Mouse (Mus musculus) forebrain, embryonic 14.5 days (tissue): ENCODE data around the gene Pik3cb. TPM values are rescaled to one million over a fixed set of nuclear protein-coding genes. Genes with fewer than 3 reads are reported as not detected.

Experiments
- ATAC-seq: fragments of 200-750 bp; cut with Nextera tagmentation; 2 replicates; pipeline ENCODE4 v1.8.0; 2017; ENCODE audit warnings: mild to moderate bottlenecking, moderate library complexity
- DNase-seq: peaks from one replicate; pipeline ENCODE4 v3.0.0-alpha.2; 2015; ENCODE audit warnings: low spot score
- H3K27ac ChIP-seq: fragments of 300-500 bp; sonication (generic); 2 replicates; pipeline ENCODE4 v1.5.1; 2014; ENCODE audit warnings: low read depth, mild to moderate bottlenecking, control low read depth, low read length, moderate library complexity
- H3K27me3 ChIP-seq: fragments of 300-500 bp; sonication (generic); replicated peaks from 2 replicates; pipeline ENCODE4 v1.6.1; 2014; ENCODE audit warnings: low read length, control low read depth, mixed read lengths; ENCODE audit not compliant: control insufficient read depth, insufficient read depth
- H3K36me3 ChIP-seq: fragments of 300-500 bp; sonication (generic); 2 replicates; pipeline ENCODE4 v1.6.1; 2014; ENCODE audit warnings: low read length, control low read depth; ENCODE audit not compliant: control insufficient read depth, insufficient read depth
- H3K4me1 ChIP-seq: fragments of 300-500 bp; sonication (generic); 2 replicates; pipeline ENCODE4 v1.6.1; 2014; ENCODE audit warnings: antibody characterized with exemption, low read length, control low read depth; ENCODE audit not compliant: control insufficient read depth, insufficient read depth
- H3K4me2 ChIP-seq: fragments of 300-500 bp; sonication (generic); 2 replicates; pipeline ENCODE4 v1.6.1; 2014; ENCODE audit warnings: mild to moderate bottlenecking, control low read depth, low read length
- H3K4me3 ChIP-seq: fragments of 300-500 bp; sonication (generic); 2 replicates; pipeline ENCODE4 v1.5.1; 2014; ENCODE audit warnings: low read depth, low read length, control low read depth
- H3K9ac ChIP-seq: fragments of 300-500 bp; sonication (generic); 2 replicates; pipeline ENCODE4 v1.6.1; 2014; ENCODE audit warnings: mild to moderate bottlenecking, low read length, control low read depth, moderate library complexity
- H3K9me3 ChIP-seq: fragments of 300-500 bp; sonication (generic); replicated peaks from 2 replicates; pipeline ENCODE4 v1.6.1; 2016; ENCODE audit warnings: low read length, control low read depth, mixed read lengths; ENCODE audit not compliant: control insufficient read depth
- WGBS: fragments of 180-500 bp; shearing (Covaris S2); extraction: QIAGEN DNeasy Blood & Tissue Kit; methylation state at CpG from one replicate; pipeline ENCODE4 v1.1.7; 2014; 5-methylcytosine and 5-hydroxymethylcytosine counted together
- polyA plus RNA-seq: library from polyadenylated mRNA; unstranded; fragments of >200 nt; fragmentation: Nextera tagmentation; extraction: Ambion mirVana; gene quantifications from 2 replicates; pipeline ENCODE4 v1.2.1, GENCODE M21; 2014

Gene Pik3cb
- polyA plus RNA-seq, 1 experiment from 2014 or later, result 5.2 TPM

GRCm38 (mm10) chr9:99166946-99167345 lies 26.5 kb upstream of the Pik3cb start:
- no peaks in the 10 kb centered on the region for H3K9me3 ChIP-seq
- no peaks in the 10 kb centered on the region for H3K36me3 ChIP-seq
- no peak for ATAC-seq
- no peaks in the 10 kb centered on the region for H3K27me3 ChIP-seq
- peaks cover 11% of the 10 kb centered on the region for H3K4me1 ChIP-seq
- H3K4me3 ChIP-seq, result no peak overlapping the region
- DNase-seq, result no peak
- no peak overlapping the region for H3K27ac ChIP-seq
- no peak overlapping the region for H3K4me2 ChIP-seq
- H3K9ac ChIP-seq, result no peak overlapping the region
- WGBS, result 65% methylated on average over 5 of the region's 5 CpGs

GRCm38 (mm10) chr9:99165956-99166355 lies 25.5 kb upstream of the Pik3cb start:
- no peak for DNase-seq
- no peaks in the 10 kb centered on the region for H3K27me3 ChIP-seq
- H3K4me2 ChIP-seq, result no peak overlapping the region
- peaks cover 11% of the 10 kb centered on the region for H3K4me1 ChIP-seq
- no peak overlapping the region for H3K4me3 ChIP-seq
- no peak for ATAC-seq
- H3K36me3 ChIP-seq, result no peaks in the 10 kb centered on the region
- WGBS, result 72% methylated on average over 6 of the region's 6 CpGs
- H3K27ac ChIP-seq, result no peak overlapping the region
- H3K9ac ChIP-seq, result no peak overlapping the region
- H3K9me3 ChIP-seq, result no peaks in the 10 kb centered on the region

- Histone ChIP-seq H3K4me3 (no peak overlapping the region), H3K9ac (no peak overlapping the region), H3K27ac (no peak overlapping the region; the same call in 1 of the 2 replicates), H3K9me3 (no peaks in the 10 kb centered on the region), H3K27me3 (no peaks in the 10 kb centered on the region), H3K4me1 (peaks cover 11% of the 10 kb centered on the region), H3K4me2 (no peak overlapping the region), H3K36me3 (no peaks in the 10 kb centered on the region)
- 23% methylated on average over 3 of the region's 3 CpGs for WGBS
- ATAC-seq (peak; percentile 28; the same call in 1 of the 2 replicates), DNase-seq (peak; percentile 68)
Observed at GRCm38 (mm10) chr9:99164664-99165226, 24.3 kb upstream of the Pik3cb start.

GRCm38 (mm10) chr9:99164148-99164503 lies 23.7 kb upstream of the Pik3cb start:
- Histone ChIP-seq H3K27me3 (no peaks in the 10 kb centered on the region), H3K4me2 (no peak overlapping the region), H3K27ac (peak overlapping the region; percentile 44; the same call in 1 of the 2 replicates), H3K4me3 (no peak overlapping the region), H3K4me1 (peaks cover 11% of the 10 kb centered on the region), H3K36me3 (no peaks in the 10 kb centered on the region), H3K9me3 (no peaks in the 10 kb centered on the region), H3K9ac (no peak overlapping the region)
- DNase-seq (no peak), ATAC-seq (0 out of 2 replicates have a peak, but pooled peaks have one; percentile 36)
- 42% methylated on average over 9 of the region's 9 CpGs for WGBS

- ATAC-seq (peak; percentile 72), DNase-seq (peak; percentile 85)
- no peaks in the 10 kb centered on the region for H3K36me3 ChIP-seq
- H3K27me3 ChIP-seq, result no peaks in the 10 kb centered on the region
- H3K4me3 ChIP-seq, result no peak overlapping the region
- H3K4me2 ChIP-seq, result peak overlapping the region; percentile 33
- no peak overlapping the region for H3K9ac ChIP-seq
- WGBS, result 5% methylated on average over 15 of the region's 15 CpGs
- peak overlapping the region; percentile 63 for H3K27ac ChIP-seq
- H3K9me3 ChIP-seq, result no peaks in the 10 kb centered on the region
- peaks cover 11% of the 10 kb centered on the region for H3K4me1 ChIP-seq
Observed at GRCm38 (mm10) chr9:99163420-99164147, 23.2 kb upstream of the Pik3cb start.

- no peaks in the 10 kb centered on the region for H3K36me3 ChIP-seq
- H3K4me2 ChIP-seq, result no peak overlapping the region
- H3K9me3 ChIP-seq, result no peaks in the 10 kb centered on the region
- ATAC-seq (no peak), DNase-seq (no peak)
- H3K4me1 ChIP-seq, result peaks cover 11% of the 10 kb centered on the region
- no peaks in the 10 kb centered on the region for H3K27me3 ChIP-seq
- WGBS, result 89% methylated on average over 2 of the region's 2 CpGs
- no peak overlapping the region for H3K9ac ChIP-seq
- no peak overlapping the region for H3K27ac ChIP-seq
- no peak overlapping the region for H3K4me3 ChIP-seq
Observed at GRCm38 (mm10) chr9:99162839-99163238, 22.4 kb upstream of the Pik3cb start.

- no peak overlapping the region for H3K27ac ChIP-seq
- H3K36me3 ChIP-seq, result no peaks in the 10 kb centered on the region
- ATAC-seq (no peak), DNase-seq (no peak)
- H3K9me3 ChIP-seq, result no peaks in the 10 kb centered on the region
- H3K9ac ChIP-seq, result no peak overlapping the region
- no peaks in the 10 kb centered on the region for H3K27me3 ChIP-seq
- no peak overlapping the region for H3K4me2 ChIP-seq
- H3K4me1 ChIP-seq, result peaks cover 11% of the 10 kb centered on the region
- H3K4me3 ChIP-seq, result no peak overlapping the region
- 92% methylated on average over 5 of the region's 5 CpGs for WGBS
Observed at GRCm38 (mm10) chr9:99160780-99161179, 20.4 kb upstream of the Pik3cb start.

- Histone ChIP-seq H3K9ac (no peak overlapping the region), H3K4me2 (no peak overlapping the region), H3K9me3 (no peaks in the 10 kb centered on the region), H3K27ac (no peak overlapping the region), H3K4me1 (peaks cover 11% of the 10 kb centered on the region), H3K27me3 (no peaks in the 10 kb centered on the region), H3K4me3 (no peak overlapping the region), H3K36me3 (no peaks in the 10 kb centered on the region)
- ATAC-seq (no peak), DNase-seq (no peak)
- 85% methylated on average over 5 of the region's 5 CpGs for whole genome bisulfite sequencing
Observed at GRCm38 (mm10) chr9:99159932-99160331, 19.5 kb upstream of the Pik3cb start.

- H3K27me3 ChIP-seq, result no peaks in the 10 kb centered on the region
- H3K9ac ChIP-seq, result no peak overlapping the region
- no peak overlapping the region for H3K4me3 ChIP-seq
- H3K9me3 ChIP-seq, result no peaks in the 10 kb centered on the region
- H3K36me3 ChIP-seq, result no peaks in the 10 kb centered on the region
- no peak for DNase-seq
- ATAC-seq, result no peak
- 89% methylated on average over 6 of the region's 6 CpGs for WGBS
- no peak overlapping the region for H3K27ac ChIP-seq
- peaks cover 6% of the 10 kb centered on the region; the same call in 1 of the 2 replicates for H3K4me1 ChIP-seq
- no peak overlapping the region for H3K4me2 ChIP-seq
Observed at GRCm38 (mm10) chr9:99158708-99159107, 18.3 kb upstream of the Pik3cb start.
